Mouse (Mus musculus): ENCODE data around the gene Clybl.

Clybl gene

GRCm38 (mm10) chr14:122246919-122247859 lies 65.7 kb downstream of the Clybl start:
- no peak for DNase-seq (ENCODE audit: low read depth in 1 of 2, low spot score in 2 of 2)

GRCm38 (mm10) chr14:122249123-122249522 lies 67.6 kb downstream of the Clybl start:
- DNase-seq (ENCODE audit: low read depth in 1 of 2, low spot score in 2 of 2): no peak

GRCm38 (mm10) chr14:122251346-122251745 lies 69.8 kb downstream of the Clybl start:
- DNase-seq (ENCODE audit: low read depth in 1 of 2, low spot score in 2 of 2): no peak

- DNase-seq (ENCODE audit: low read depth in 1 of 2, low spot score in 2 of 2): no peak
Measured at GRCm38 (mm10) chr14:122255562-122256260, 74.2 kb downstream of the Clybl start.

GRCm38 (mm10) chr14:122256261-122256634 lies 74.7 kb downstream of the Clybl start:
- DNase-seq (ENCODE audit: low read depth in 1 of 2, low spot score in 2 of 2): no peak

- no peak for DNase-seq (ENCODE audit: low read depth in 1 of 2, low spot score in 2 of 2)
Measured at GRCm38 (mm10) chr14:122258297-122258696, 76.8 kb downstream of the Clybl start.

GRCm38 (mm10) chr14:122261250-122261649 lies 79.7 kb downstream of the Clybl start:
- no peak for DNase-seq (ENCODE audit: low read depth in 1 of 2, low spot score in 2 of 2)

- DNase-seq (ENCODE audit: low read depth in 1 of 2, low spot score in 2 of 2): no peak
Measured at GRCm38 (mm10) chr14:122262851-122263659, 81.6 kb downstream of the Clybl start.

- no peak for DNase-seq (ENCODE audit: low read depth in 1 of 2, low spot score in 2 of 2)
Measured at GRCm38 (mm10) chr14:122265214-122265613, 83.7 kb downstream of the Clybl start.

- DNase-seq (ENCODE audit: low read depth in 1 of 2, low spot score in 2 of 2): no peak
Measured at GRCm38 (mm10) chr14:122267590-122267989, 86.1 kb downstream of the Clybl start.

GRCm38 (mm10) chr14:122271104-122271746 lies 89.7 kb downstream of the Clybl start:
- DNase-seq (ENCODE audit: low read depth in 1 of 2, low spot score in 2 of 2): no peak

GRCm38 (mm10) chr14:122277142-122277541 lies 95.6 kb downstream of the Clybl start:
- no peak for DNase-seq (ENCODE audit: low read depth in 1 of 2, low spot score in 2 of 2)

GRCm38 (mm10) chr14:122279462-122280308 lies 98.2 kb downstream of the Clybl start:
- no peak for DNase-seq (ENCODE audit: low read depth in 1 of 2, low spot score in 2 of 2)

GRCm38 (mm10) chr14:122280309-122281071 lies 99.0 kb downstream of the Clybl start:
- DNase-seq (ENCODE audit: low read depth in 1 of 2, low spot score in 2 of 2): no peak

GRCm38 (mm10) chr14:122281072-122281634 lies 99.6 kb downstream of the Clybl start:
- no peak for DNase-seq (ENCODE audit: low read depth in 1 of 2, low spot score in 2 of 2)

- no peak for DNase-seq (ENCODE audit: low read depth in 1 of 2, low spot score in 2 of 2)
Measured at GRCm38 (mm10) chr14:122283959-122284358, 102.5 kb downstream of the Clybl start.

- no peak for DNase-seq (ENCODE audit: low read depth in 1 of 2, low spot score in 2 of 2)
Measured at GRCm38 (mm10) chr14:122296399-122296798, 114.9 kb downstream of the Clybl start.

GRCm38 (mm10) chr14:122296864-122297263 lies 115.4 kb downstream of the Clybl start:
- no peak for DNase-seq (ENCODE audit: low read depth in 1 of 2, low spot score in 2 of 2)

All from monocyte, adult 2 months (primary cell).